Mouse (Mus musculus) heart, embryonic 12.5 days (tissue): ENCODE results near the gene Kntc1. TPM values are rescaled to one million over a fixed set of nuclear protein-coding genes. Genes with fewer than 3 reads are reported as not detected.

ENCODE experiments used
- ATAC-seq: fragments of 200-750 bp; cut with Nextera tagmentation; 2 replicates; pipeline ENCODE4 v1.8.0; 2017; ENCODE audit warnings: moderate TSS enrichment, moderate library complexity; ENCODE audit not compliant: insufficient number of reproducible peaks, low FRiP score
- H3K27ac ChIP-seq: fragments of 300-500 bp; sonication (generic); 2 replicates; pipeline ENCODE4 v1.5.1; 2016; ENCODE audit warnings: mild to moderate bottlenecking, moderate library complexity; ENCODE audit not compliant: poor library complexity, severe bottlenecking
- H3K27me3 ChIP-seq: fragments of 300-500 bp; sonication (generic); replicated peaks from 2 replicates; pipeline ENCODE4 v1.6.1; 2016; ENCODE audit warnings: mild to moderate bottlenecking, moderate library complexity
- H3K36me3 ChIP-seq: fragments of 300-500 bp; sonication (generic); 2 replicates; pipeline ENCODE4 v1.6.1; 2016; ENCODE audit warnings: mild to moderate bottlenecking, moderate library complexity
- H3K4me1 ChIP-seq: fragments of 300-500 bp; sonication (generic); replicated peaks from 2 replicates; pipeline ENCODE4 v1.6.1; 2016; ENCODE audit warnings: mild to moderate bottlenecking
- H3K4me2 ChIP-seq: fragments of 300-500 bp; sonication (generic); 2 replicates; pipeline ENCODE4 v1.6.1; 2016; ENCODE audit warnings: mild to moderate bottlenecking, moderate library complexity
- H3K4me3 ChIP-seq: fragments of 300-500 bp; sonication (generic); 2 replicates; pipeline ENCODE4 v1.5.1; 2016; ENCODE audit warnings: mild to moderate bottlenecking
- H3K9ac ChIP-seq: fragments of 300-500 bp; sonication (generic); 2 replicates; pipeline ENCODE4 v1.6.1; 2016; ENCODE audit warnings: mild to moderate bottlenecking, moderate library complexity
- H3K9me3 ChIP-seq: fragments of 300-500 bp; sonication (generic); replicated peaks from 2 replicates; pipeline ENCODE4 v1.6.1; 2016; ENCODE audit warnings: mild to moderate bottlenecking, moderate library complexity
- WGBS: fragments of 180-500 bp; shearing (Covaris S2); methylation state at CpG from one replicate; pipeline ENCODE4 v1.1.7; 2016; 5-methylcytosine and 5-hydroxymethylcytosine counted together
- polyA plus RNA-seq: library from polyadenylated mRNA; unstranded; fragments of >200 nt; fragmentation: Nextera tagmentation; extraction: Ambion mirVana; gene quantifications from 2 replicates; pipeline ENCODE4 v1.2.1, GENCODE M21; 2016

Kntc1 gene
- polyA plus RNA-seq, 1 experiment from 2014 or later = 30.7 TPM

GRCm38 (mm10) chr5:123842935-123843282 lies 93.4 kb downstream of the Kntc1 start:
- Histone ChIP-seq H3K9ac (no peak overlapping the region), H3K27me3 (no peaks in the 10 kb centered on the region), H3K4me1 (peaks cover 8% of the 10 kb centered on the region), H3K9me3 (no peaks in the 10 kb centered on the region), H3K36me3 (no peaks in the 10 kb centered on the region), H3K4me2 (no peak overlapping the region), H3K27ac (no peak overlapping the region), H3K4me3 (no peak overlapping the region)
- WGBS = 70% methylated on average over 3 of the region's 3 CpGs
- no peak for ATAC-seq

- no peak overlapping the region for H3K4me3 ChIP-seq
- H3K9me3 ChIP-seq = no peaks in the 10 kb centered on the region
- no peak overlapping the region for H3K27ac ChIP-seq
- 61% methylated on average over 4 of the region's 4 CpGs for WGBS
- H3K9ac ChIP-seq = no peak overlapping the region
- no peak for ATAC-seq
- H3K36me3 ChIP-seq = no peaks in the 10 kb centered on the region
- peaks cover 8% of the 10 kb centered on the region for H3K4me1 ChIP-seq
- H3K4me2 ChIP-seq = no peak overlapping the region
- H3K27me3 ChIP-seq = no peaks in the 10 kb centered on the region
Observed at GRCm38 (mm10) chr5:123843816-123844215, 94.3 kb downstream of the Kntc1 start.

- H3K9ac ChIP-seq = no peak overlapping the region
- WGBS = 91% methylated on average over 14 of the region's 14 CpGs
- H3K36me3 ChIP-seq = no peaks in the 10 kb centered on the region
- no peaks in the 10 kb centered on the region for H3K27me3 ChIP-seq
- no peaks in the 10 kb centered on the region for H3K9me3 ChIP-seq
- peaks cover 8% of the 10 kb centered on the region for H3K4me1 ChIP-seq
- no peak overlapping the region for H3K4me2 ChIP-seq
- ATAC-seq = no peak
- H3K4me3 ChIP-seq = no peak overlapping the region
- no peak overlapping the region for H3K27ac ChIP-seq
Observed at GRCm38 (mm10) chr5:123844316-123844715, 94.8 kb downstream of the Kntc1 start.

GRCm38 (mm10) chr5:123851398-123851797 lies 101.9 kb downstream of the Kntc1 start:
- ATAC-seq = no peak; the same call in 1 of the 2 replicates
- 0 out of 2 replicates have a peak, but pooled peaks cover 3% of the 10 kb centered on the region for H3K4me1 ChIP-seq
- no peaks in the 10 kb centered on the region for H3K27me3 ChIP-seq
- no peak overlapping the region for H3K4me3 ChIP-seq
- 0 out of 2 replicates have a peak, but pooled peaks cover 2% of the 10 kb centered on the region for H3K9me3 ChIP-seq
- H3K4me2 ChIP-seq = no peak overlapping the region
- H3K9ac ChIP-seq = no peak overlapping the region
- H3K27ac ChIP-seq = no peak overlapping the region
- WGBS = 29% methylated on average over 2 of the region's 2 CpGs
- no peaks in the 10 kb centered on the region for H3K36me3 ChIP-seq

GRCm38 (mm10) chr5:123853877-123854504 lies 104.5 kb downstream of the Kntc1 start:
- H3K4me1 ChIP-seq = 0 out of 2 replicates have a peak, but pooled peaks cover 3% of the 10 kb centered on the region
- no peak overlapping the region for H3K4me2 ChIP-seq
- H3K4me3 ChIP-seq = no peak overlapping the region
- no peaks in the 10 kb centered on the region for H3K36me3 ChIP-seq
- H3K9me3 ChIP-seq = 0 out of 2 replicates have a peak, but pooled peaks cover 2% of the 10 kb centered on the region
- H3K27ac ChIP-seq = no peak overlapping the region
- no peak for ATAC-seq
- 76% methylated on average over 11 of the region's 11 CpGs for WGBS
- no peak overlapping the region for H3K9ac ChIP-seq
- H3K27me3 ChIP-seq = no peaks in the 10 kb centered on the region

- Histone ChIP-seq H3K4me1 (0 out of 2 replicates have a peak, but pooled peaks cover 3% of the 10 kb centered on the region), H3K36me3 (no peaks in the 10 kb centered on the region), H3K4me2 (no peak overlapping the region), H3K27ac (no peak overlapping the region), H3K27me3 (no peaks in the 10 kb centered on the region), H3K9me3 (0 out of 2 replicates have a peak, but pooled peaks cover 2% of the 10 kb centered on the region), H3K9ac (no peak overlapping the region), H3K4me3 (no peak overlapping the region)
- WGBS = 79% methylated on average over 9 of the region's 9 CpGs
- ATAC-seq = no peak
Observed at GRCm38 (mm10) chr5:123854511-123854910, 105.0 kb downstream of the Kntc1 start.

- Histone ChIP-seq H3K27me3 (no peaks in the 10 kb centered on the region), H3K4me3 (no peak overlapping the region), H3K4me1 (no peaks in the 10 kb centered on the region), H3K9ac (no peak overlapping the region), H3K36me3 (no peaks in the 10 kb centered on the region), H3K9me3 (0 out of 2 replicates have a peak, but pooled peaks cover 2% of the 10 kb centered on the region), H3K4me2 (no peak overlapping the region), H3K27ac (no peak overlapping the region)
- ATAC-seq = no peak
- 69% methylated on average over 11 of the region's 11 CpGs for WGBS
Observed at GRCm38 (mm10) chr5:123858798-123859197, 109.3 kb downstream of the Kntc1 start.

GRCm38 (mm10) chr5:123862374-123863350 lies 113.1 kb downstream of the Kntc1 start:
- Histone ChIP-seq H3K9ac (no peak overlapping the region), H3K4me3 (no peak overlapping the region), H3K27ac (no peak overlapping the region), H3K9me3 (no peaks in the 10 kb centered on the region), H3K4me2 (no peak overlapping the region), H3K4me1 (no peaks in the 10 kb centered on the region), H3K27me3 (no peaks in the 10 kb centered on the region), H3K36me3 (no peaks in the 10 kb centered on the region)
- 79% methylated on average over 15 of the region's 15 CpGs for WGBS
- no peak for ATAC-seq

- no peaks in the 10 kb centered on the region for H3K27me3 ChIP-seq
- H3K36me3 ChIP-seq = no peaks in the 10 kb centered on the region
- WGBS = 82% methylated on average over 14 of the region's 14 CpGs
- no peaks in the 10 kb centered on the region for H3K9me3 ChIP-seq
- no peak overlapping the region for H3K27ac ChIP-seq
- no peaks in the 10 kb centered on the region for H3K4me1 ChIP-seq
- no peak overlapping the region for H3K4me3 ChIP-seq
- no peak for ATAC-seq
- no peak overlapping the region for H3K4me2 ChIP-seq
- no peak overlapping the region for H3K9ac ChIP-seq
Observed at GRCm38 (mm10) chr5:123863934-123864333, 114.4 kb downstream of the Kntc1 start.

- Histone ChIP-seq H3K27me3 (no peaks in the 10 kb centered on the region), H3K27ac (no peak within 1 kb of the TSS), H3K4me3 (no peak within 1 kb of the TSS), H3K9me3 (no peaks in the 10 kb centered on the region), H3K4me2 (no peak within 1 kb of the TSS), H3K36me3 (no peaks in the 10 kb centered on the region), H3K9ac (no peak within 1 kb of the TSS), H3K4me1 (no peaks in the 10 kb centered on the region)
- ATAC-seq = no peak
- WGBS = 76% methylated on average over 12 of the region's 12 CpGs
Observed at GRCm38 (mm10) chr5:123865365-123865764, 115.8 kb downstream of the Kntc1 start, which contains the start of gene Hcar2. Gene Hcar2, minus strand, starts transcription at chr5:123865499.

- 81% methylated on average over 4 of the region's 4 CpGs for WGBS
- Histone ChIP-seq H3K9me3 (no peaks in the 10 kb centered on the region), H3K9ac (no peak overlapping the region), H3K27me3 (no peaks in the 10 kb centered on the region), H3K4me1 (no peaks in the 10 kb centered on the region), H3K36me3 (no peaks in the 10 kb centered on the region), H3K27ac (no peak overlapping the region), H3K4me2 (no peak overlapping the region), H3K4me3 (no peak overlapping the region)
- ATAC-seq = no peak
Observed at GRCm38 (mm10) chr5:123866457-123866856, 116.9 kb downstream of the Kntc1 start.
